Mouse (Mus musculus): Measurements from ENCODE around the gene Arnt2.

GRCm38 (mm10) chr7:84420581-84421290 lies 10.8 kb upstream of the Arnt2 start:
- TF ChIP-seq CTCF (IDR thresholded peaks at IDR 0.05; ENCODE audit: low read depth) = no peak
- no peak for TF ChIP-seq EP300 (IDR thresholded peaks at IDR 0.05; ENCODE audit: low read depth)

Data from liver, postnatal 0 days (tissue).